Mouse (Mus musculus) spleen, postnatal 10 days (tissue): ENCODE data around the gene Cwc25.
A peak's percentile ranks its signal among the peaks of the same experiment; 100 is the strongest.

Experiments used
- DNase-seq, 2 experiments: peaks; one replicate each; pipeline ENCODE4 v3.0.0; 2021 to 2022; ENCODE audit warnings: low spot score in 2 of 2

Cwc25 gene

GRCm38 (mm10) chr11:97700003-97700745 is 66.2 kb downstream of the Cwc25 start, which contains the start of gene Pcgf2:
TSS of gene Pcgf2 (minus strand) at chr11:97700497.
- peak; percentile 33 to 64 for DNase-seq

GRCm38 (mm10) chr11:97699626-97700002 is 66.7 kb downstream of the Cwc25 start:
- peak in 1 of 2 experiments; percentile 60 for DNase-seq

- peak in 1 of 2 experiments; percentile 56 for DNase-seq
Observed at GRCm38 (mm10) chr11:97698741-97699611, 67.4 kb downstream of the Cwc25 start.

GRCm38 (mm10) chr11:97697891-97698529 is 68.3 kb downstream of the Cwc25 start:
- no peak for DNase-seq

- DNase-seq, result no peak
Observed at GRCm38 (mm10) chr11:97697199-97697890, 69.0 kb downstream of the Cwc25 start.

- DNase-seq, result no peak
Observed at GRCm38 (mm10) chr11:97696669-97697068, 69.7 kb downstream of the Cwc25 start.

GRCm38 (mm10) chr11:97695712-97696401 is 70.5 kb downstream of the Cwc25 start:
- DNase-seq, result no peak
